Mouse (Mus musculus) thymus, adult 2 months (tissue): Measurements from ENCODE around the gene 9930022D16Rik. TPM values are rescaled to one million over a fixed set of nuclear protein-coding genes. Genes with fewer than 3 reads are reported as not detected.

Experiments
- DNase-seq: peaks from one replicate; pipeline ENCODE4 v3.0.0; 2021
- H3K27ac ChIP-seq: fragments of 200-500 bp; 2 replicates; pipeline ENCODE4 v1.5.1; 2012; ENCODE audit warnings: low read length, control low read depth; ENCODE audit not compliant: control insufficient read depth, insufficient read depth
- H3K27me3 ChIP-seq: fragments of 200-500 bp; 2 replicates; pipeline ENCODE4 v1.6.1; 2012; ENCODE audit warnings: mild to moderate bottlenecking, low read length, moderate library complexity, mixed read lengths; ENCODE audit not compliant: control insufficient read depth, insufficient read depth
- H3K36me3 ChIP-seq: fragments of 200-500 bp; 2 replicates; pipeline ENCODE4 v1.6.1; 2012; ENCODE audit warnings: mild to moderate bottlenecking, low read length, moderate library complexity; ENCODE audit not compliant: control insufficient read depth, insufficient read depth
- H3K4me1 ChIP-seq: fragments of 200-500 bp; replicated peaks from 2 replicates; pipeline ENCODE4 v1.6.1; 2012; ENCODE audit warnings: low read length; ENCODE audit not compliant: control insufficient read depth, insufficient read depth
- H3K4me3 ChIP-seq: fragments of 200-500 bp; 2 replicates; pipeline ENCODE4 v1.5.1; 2012; ENCODE audit warnings: mild to moderate bottlenecking, low read length, control low read depth, moderate library complexity; ENCODE audit not compliant: control insufficient read depth, insufficient read depth
- CTCF ChIP-seq: fragments of 200-500 bp; IDR thresholded peaks from 2 replicates; pipeline ENCODE4 v1.5.1; 2012; ENCODE audit warnings: mild to moderate bottlenecking, control low read depth, low read length, moderate library complexity, borderline replicate concordance; ENCODE audit not compliant: control insufficient read depth, poor library complexity, insufficient read depth; ENCODE audit errors: extremely low read depth
- POLR2A ChIP-seq: fragments of 200-500 bp; IDR thresholded peaks from 2 replicates; pipeline ENCODE4 v1.6.1; 2012; ENCODE audit warnings: mild to moderate bottlenecking, low read length, control low read depth, moderate library complexity; ENCODE audit not compliant: control insufficient read depth, poor library complexity, insufficient read depth; ENCODE audit errors: extremely low read depth
- WGBS: fragments of 180-500 bp; shearing (Covaris S2); methylation state at CpG from one replicate; pipeline ENCODE4 v1.1.7; 2018; 5-methylcytosine and 5-hydroxymethylcytosine counted together
- polyA plus RNA-seq: library from polyadenylated mRNA; depleted of rRNA; stranded (reverse); fragments of >200 nt; gene quantifications from 2 replicates; pipeline ENCODE4 v1.2.3, GENCODE M21; 2012; rRNA removed

Gene 9930022D16Rik
- polyA plus RNA-seq, 1 experiment: not detected

DNA sequence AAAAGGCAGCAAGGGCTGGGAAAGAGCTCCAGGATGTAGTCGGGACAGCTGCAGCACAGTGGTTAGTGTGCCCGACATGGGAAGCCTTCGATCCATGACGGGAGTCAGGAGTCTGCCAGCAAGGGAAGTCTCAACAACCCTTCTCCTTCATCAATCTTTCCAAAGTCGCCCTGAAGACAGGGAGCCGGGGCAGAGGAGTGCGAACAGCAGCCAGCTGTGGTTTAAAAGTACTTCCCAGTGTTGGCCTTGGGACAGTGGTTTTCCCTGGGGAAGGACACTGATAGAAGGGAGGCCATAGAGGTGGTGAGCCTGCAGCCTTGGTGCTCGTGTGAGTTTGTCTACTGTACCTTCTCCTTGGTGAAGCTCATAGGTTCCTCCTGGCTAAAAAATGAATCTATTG, 53.3 kb downstream of the 9930022D16Rik start:
- peaks cover 19% of the 10 kb centered on the region for H3K4me1 ChIP-seq
- no peak for TF ChIP-seq CTCF
- no peak for TF ChIP-seq POLR2A
- no peak for DNase-seq

DNA sequence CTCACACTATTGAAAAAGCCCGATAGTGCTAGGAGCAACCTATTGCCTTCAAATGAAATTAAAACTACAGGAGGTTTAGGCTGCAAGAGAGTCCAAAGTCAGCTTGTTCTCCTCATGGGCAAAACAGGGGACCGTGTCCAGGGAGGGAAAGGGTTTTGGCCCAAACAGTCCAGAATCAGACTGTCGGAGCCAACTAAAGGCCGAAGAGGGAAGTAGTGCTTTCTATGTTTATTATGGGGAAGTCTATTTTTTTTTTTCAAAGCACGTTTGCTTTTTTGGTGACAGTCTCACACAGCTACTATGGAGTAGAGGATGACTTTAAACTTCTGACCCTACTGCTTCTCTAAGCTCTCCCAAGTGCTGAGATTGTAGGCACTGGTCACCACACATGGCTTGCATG, 54.4 kb downstream of the 9930022D16Rik start:
- no peak for DNase-seq
- 66% methylated on average over 5 of the region's 5 CpGs for WGBS
- Histone ChIP-seq H3K36me3 (no peaks in the 10 kb centered on the region), H3K4me1 (peaks cover 23% of the 10 kb centered on the region), H3K4me3 (no peak overlapping the region), H3K27ac (no peak overlapping the region), H3K27me3 (no peaks in the 10 kb centered on the region)
- TF ChIP-seq POLR2A (no peak), CTCF (no peak)

More for the DNA sequence above, 53.3 kb downstream of the 9930022D16Rik start:
- H3K4me3 ChIP-seq: no peak overlapping the region
- no peaks in the 10 kb centered on the region for H3K36me3 ChIP-seq
- WGBS: 93% methylated on average over 8 of the region's 8 CpGs
- no peak overlapping the region for H3K27ac ChIP-seq
- H3K27me3 ChIP-seq: no peaks in the 10 kb centered on the region

Other genes with a start within 250 kb of the 9930022D16Rik start
- 0.61 and 1.2 TPM in 2 replicates for gene Rgs9, start 115.8 kb upstream of the 9930022D16Rik start, polyA plus RNA-seq
- gene Gna13, start 51.1 kb upstream of the 9930022D16Rik start, polyA plus RNA-seq: 49.6 and 56.1 TPM in 2 replicates
- gene Amz2, start 12.0 kb downstream of the 9930022D16Rik start, polyA plus RNA-seq: 55.9 and 75.3 TPM in 2 replicates
- 3.9 and 4.0 TPM in 2 replicates for gene Arsg, start 59.5 kb downstream of the 9930022D16Rik start, polyA plus RNA-seq
- gene Slc16a6, start 59.7 kb downstream of the 9930022D16Rik start, polyA plus RNA-seq: 9.0 and 11.2 TPM in 2 replicates
- gene Wipi1, start 198.1 kb downstream of the 9930022D16Rik start, polyA plus RNA-seq: 4.7 and 7.0 TPM in 2 replicates
- gene Prkar1a, start 235.5 kb downstream of the 9930022D16Rik start, polyA plus RNA-seq: 145 and 150 TPM in 2 replicates